Mouse (Mus musculus) heart, adult 2 months (tissue): Measurements from ENCODE around the gene Capn3. TPM values are rescaled to one million over a fixed set of nuclear protein-coding genes. Genes with fewer than 3 reads are reported as not detected.

Experiments used
- DNase-seq, 2 experiments: peaks; one replicate each; pipeline ENCODE4 v3.0.0; 2021
- H3K27ac ChIP-seq: fragments of 200-600 bp; 2 replicates; pipeline ENCODE4 v1.8.1; 2022
- H3K27me3 ChIP-seq: fragments of 200-500 bp; 2 replicates; pipeline ENCODE4 v1.6.1; 2012; ENCODE audit warnings: mild to moderate bottlenecking, low read length, inconsistent platforms, mixed read lengths; ENCODE audit not compliant: control insufficient read depth, insufficient read depth
- H3K36me3 ChIP-seq: fragments of 200-500 bp; 2 replicates; pipeline ENCODE4 v1.6.1; 2012; ENCODE audit warnings: low read length, inconsistent platforms; ENCODE audit not compliant: control insufficient read depth, insufficient read depth
- H3K4me1 ChIP-seq: fragments of 200-500 bp; 2 replicates; pipeline ENCODE4 v1.6.1; 2011; ENCODE audit warnings: low read length; ENCODE audit not compliant: control insufficient read depth, insufficient read depth
- H3K4me3 ChIP-seq: fragments of 200-600 bp; 2 replicates; pipeline ENCODE4 v1.8.1; 2022
- H3K79me2 ChIP-seq: fragments of 200-500 bp; replicated peaks from 2 replicates; pipeline ENCODE4 v1.6.1; 2012; ENCODE audit warnings: mild to moderate bottlenecking, inconsistent platforms, low read length, moderate library complexity, mixed read lengths; ENCODE audit not compliant: control insufficient read depth, insufficient read depth
- H3K9ac ChIP-seq: fragments of 200-500 bp; 2 replicates; pipeline ENCODE4 v1.6.1; 2012; ENCODE audit warnings: low read depth, mild to moderate bottlenecking, control low read depth, inconsistent platforms, low read length, mixed read lengths
- CTCF ChIP-seq: fragments of 200-600 bp; IDR thresholded peaks from 2 replicates; pipeline ENCODE4 v1.8.1; 2022; ENCODE audit warnings: antibody characterized with exemption, mild to moderate bottlenecking, moderate library complexity
- EP300 ChIP-seq: fragments of 200-500 bp; IDR thresholded peaks from 2 replicates; pipeline ENCODE4 v1.6.1; 2011; ENCODE audit warnings: low read depth, low read length, control low read depth; ENCODE audit not compliant: insufficient read depth
- POLR2A ChIP-seq: fragments of 200-500 bp; IDR thresholded peaks from 2 replicates; pipeline ENCODE4 v1.6.1; 2011; ENCODE audit warnings: mild to moderate bottlenecking, low read depth, low read length, control low read depth; ENCODE audit not compliant: insufficient read depth
- WGBS: fragments of 180-500 bp; shearing (Covaris S2); methylation state at CpG from one replicate; pipeline ENCODE4 v1.1.7; 2018; 5-methylcytosine and 5-hydroxymethylcytosine counted together
- intact Hi-C: fragments of 180-260 bp; cut with DNase I; formaldehyde crosslinking; loops from one replicate; pipeline ENCODE4 v1.15.1; 2025
- polyA plus RNA-seq: library from polyadenylated mRNA; depleted of rRNA; stranded (reverse); fragments of >200 nt; gene quantifications from 2 replicates; pipeline ENCODE4 v1.2.3, GENCODE M21; 2012
- total RNA-seq, 2 experiments: library from RNA; stranded (reverse); gene quantifications; 2 replicates each; pipeline ENCODE4 v1.2.3; 2021

The Capn3 gene
- total and polyA plus RNA-seq, 3 experiments = 1.5 to 2.6 (median 1.9) TPM

- intact Hi-C loops = no loop called here
- WGBS = 97% methylated on average over 1 of the region's 1 CpGs
- Histone ChIP-seq H3K36me3 (no peaks in the 10 kb centered on the region), H3K9ac (no peak overlapping the region), H3K4me3 (no peak overlapping the region), H3K4me1 (no peaks in the 10 kb centered on the region), H3K27ac (no peak overlapping the region), H3K79me2 (no peaks in the 10 kb centered on the region), H3K27me3 (no peaks in the 10 kb centered on the region)
- DNase-seq = no peak
- TF ChIP-seq CTCF (peak; percentile 14; the same call in 1 of the 2 replicates), EP300 (no peak)
These were observed 8.5 kb upstream of the Capn3 start for GRCm38 (mm10) chr2:120447306-120447705.

- Histone ChIP-seq H3K36me3 (no peaks in the 10 kb centered on the region), H3K79me2 (no peaks in the 10 kb centered on the region), H3K4me3 (no peak overlapping the region), H3K9ac (no peak overlapping the region), H3K27me3 (no peaks in the 10 kb centered on the region), H3K27ac (no peak overlapping the region), H3K4me1 (no peaks in the 10 kb centered on the region)
- TF ChIP-seq EP300 = no peak
- TF ChIP-seq POLR2A = no peak
- TF ChIP-seq CTCF = no peak
- WGBS = 64% methylated on average over 6 of the region's 6 CpGs
- no peak for DNase-seq
- intact Hi-C loops = no loop called here
These were observed 5.1 kb upstream of the Capn3 start for GRCm38 (mm10) chr2:120450724-120451123.

GRCm38 (mm10) chr2:120452600-120452999 is 3.2 kb upstream of the Capn3 start:
- no peak overlapping the region for H3K9ac ChIP-seq
- TF ChIP-seq EP300 (no peak), CTCF (no peak), POLR2A (no peak)
- 56% methylated on average over 4 of the region's 4 CpGs for WGBS
- no peaks in the 10 kb centered on the region for H3K27me3 ChIP-seq
- no peak for DNase-seq
- H3K79me2 ChIP-seq = no peaks in the 10 kb centered on the region
- no peaks in the 10 kb centered on the region for H3K4me1 ChIP-seq
- H3K4me3 ChIP-seq = no peak overlapping the region
- no peaks in the 10 kb centered on the region for H3K36me3 ChIP-seq
- intact Hi-C loops = no loop called here
- H3K27ac ChIP-seq = no peak overlapping the region

- no peak for TF ChIP-seq CTCF
- no peak for TF ChIP-seq EP300
- TF ChIP-seq POLR2A = no peak
- Histone ChIP-seq H3K79me2 (no peaks in the 10 kb centered on the region), H3K9ac (no peak overlapping the region), H3K4me3 (no peak overlapping the region), H3K4me1 (no peaks in the 10 kb centered on the region), H3K36me3 (no peaks in the 10 kb centered on the region), H3K27me3 (no peaks in the 10 kb centered on the region), H3K27ac (no peak overlapping the region)
- WGBS = 43% methylated on average over 2 of the region's 2 CpGs
- DNase-seq = no peak
- intact Hi-C loops = no loop called here
These were observed 832 bp upstream of the Capn3 start for GRCm38 (mm10) chr2:120454987-120455386.

- H3K36me3 ChIP-seq = no peaks in the 10 kb centered on the region
- intact Hi-C loops = no loop called here
- H3K9ac ChIP-seq = no peak overlapping the region
- no peaks in the 10 kb centered on the region for H3K27me3 ChIP-seq
- TF ChIP-seq CTCF (no peak), EP300 (no peak), POLR2A (no peak)
- 82% methylated on average over 4 of the region's 4 CpGs for WGBS
- H3K79me2 ChIP-seq = no peaks in the 10 kb centered on the region
- no peak overlapping the region for H3K27ac ChIP-seq
- H3K4me1 ChIP-seq = peaks cover 3% of the 10 kb centered on the region
- DNase-seq = no peak
- no peak overlapping the region for H3K4me3 ChIP-seq
These were observed 4.4 kb downstream of the Capn3 start for GRCm38 (mm10) chr2:120460216-120460615.

GRCm38 (mm10) chr2:120463328-120463727 is 7.5 kb downstream of the Capn3 start:
- Histone ChIP-seq H3K4me3 (no peak overlapping the region), H3K79me2 (no peaks in the 10 kb centered on the region), H3K9ac (no peak overlapping the region), H3K27me3 (no peaks in the 10 kb centered on the region), H3K36me3 (no peaks in the 10 kb centered on the region), H3K27ac (no peak overlapping the region), H3K4me1 (peaks cover 3% of the 10 kb centered on the region)
- WGBS = 43% methylated on average over 7 of the region's 7 CpGs
- no peak for DNase-seq
- intact Hi-C loops = no loop called here
- TF ChIP-seq POLR2A (no peak), CTCF (no peak), EP300 (no peak)

- intact Hi-C loops = no loop called here
- DNase-seq = no peak
- peaks cover 3% of the 10 kb centered on the region for H3K4me1 ChIP-seq
- H3K27ac ChIP-seq = no peak overlapping the region
- no peaks in the 10 kb centered on the region for H3K36me3 ChIP-seq
- H3K79me2 ChIP-seq = no peaks in the 10 kb centered on the region
- H3K27me3 ChIP-seq = no peaks in the 10 kb centered on the region
- no peak overlapping the region for H3K4me3 ChIP-seq
- 65% methylated on average over 8 of the region's 8 CpGs for WGBS
- H3K9ac ChIP-seq = no peak overlapping the region
- TF ChIP-seq POLR2A = no peak
- no peak for TF ChIP-seq CTCF
- no peak for TF ChIP-seq EP300
These were observed 8.3 kb downstream of the Capn3 start for GRCm38 (mm10) chr2:120464091-120464490.
